Mouse (Mus musculus) stomach, embryonic 15.5 days (tissue): ENCODE measurements at regions not wholly inside any gene's neighbourhood (a gene's known extent, or its start where the extent isn't known, plus 50 kb on each side); places are given as distances from the start of the nearest gene placed in this dataset.

Experiments
- ATAC-seq: fragments of 200-750 bp; cut with Nextera tagmentation; 2 replicates; pipeline ENCODE4 v1.8.0; 2017; ENCODE audit warnings: low read depth, moderate number of reproducible peaks, moderate TSS enrichment; ENCODE audit not compliant: insufficient read depth, low FRiP score
- H3K27ac ChIP-seq: fragments of 300-500 bp; sonication (generic); 2 replicates; pipeline ENCODE4 v1.5.1; 2015; ENCODE audit warnings: mild to moderate bottlenecking, inconsistent platforms
- H3K27me3 ChIP-seq: fragments of 300-500 bp; sonication (generic); replicated peaks from 2 replicates; pipeline ENCODE4 v1.6.1; 2015; ENCODE audit warnings: inconsistent platforms
- H3K36me3 ChIP-seq: fragments of 300-500 bp; sonication (generic); 2 replicates; pipeline ENCODE4 v1.6.1; 2015; ENCODE audit warnings: inconsistent platforms
- H3K4me1 ChIP-seq: fragments of 300-500 bp; sonication (generic); 2 replicates; pipeline ENCODE4 v1.6.1; 2015; ENCODE audit warnings: inconsistent platforms
- H3K4me2 ChIP-seq: fragments of 300-500 bp; sonication (generic); 2 replicates; pipeline ENCODE4 v1.6.1; 2015; ENCODE audit warnings: mild to moderate bottlenecking, inconsistent platforms
- H3K4me3 ChIP-seq: fragments of 300-500 bp; sonication (generic); replicated peaks from 2 replicates; pipeline ENCODE4 v1.5.1; 2015; ENCODE audit warnings: inconsistent platforms
- H3K9ac ChIP-seq: fragments of 300-500 bp; sonication (generic); 2 replicates; pipeline ENCODE4 v1.6.1; 2015; ENCODE audit warnings: inconsistent platforms
- H3K9me3 ChIP-seq: fragments of 300-500 bp; sonication (generic); 2 replicates; pipeline ENCODE4 v1.6.1; 2016; ENCODE audit warnings: inconsistent platforms
- WGBS: fragments of 180-500 bp; shearing (Covaris S2); methylation state at CpG from one replicate; pipeline ENCODE4 v1.1.7; 2015; 5-methylcytosine and 5-hydroxymethylcytosine counted together

GRCm38 (mm10) chr2:80855214-80855613 lies 238.2 kb downstream of the Nup35 start:
- no peaks in the 10 kb centered on the region for H3K36me3 ChIP-seq
- 52% methylated on average over 4 of the region's 4 CpGs for WGBS
- H3K9ac ChIP-seq = no peak overlapping the region
- no peaks in the 10 kb centered on the region for H3K27me3 ChIP-seq
- H3K4me1 ChIP-seq = no peaks in the 10 kb centered on the region
- no peaks in the 10 kb centered on the region for H3K9me3 ChIP-seq
- 0 out of 2 replicates have a peak, but pooled peaks have one; percentile 27 for ATAC-seq
- H3K4me2 ChIP-seq = no peak overlapping the region
- H3K27ac ChIP-seq = no peak overlapping the region
- no peak overlapping the region for H3K4me3 ChIP-seq

GRCm38 (mm10) chr2:80870046-80870445 lies 253.0 kb downstream of the Nup35 start:
- WGBS = 67% methylated on average over 8 of the region's 9 CpGs
- Histone ChIP-seq H3K4me1 (no peaks in the 10 kb centered on the region), H3K27me3 (no peaks in the 10 kb centered on the region), H3K4me3 (no peak overlapping the region), H3K9me3 (no peaks in the 10 kb centered on the region), H3K9ac (no peak overlapping the region), H3K36me3 (no peaks in the 10 kb centered on the region), H3K27ac (no peak overlapping the region), H3K4me2 (no peak overlapping the region)
- ATAC-seq = no peak

GRCm38 (mm10) chr2:80870458-80870857 lies 253.4 kb downstream of the Nup35 start:
- H3K4me2 ChIP-seq = no peak overlapping the region
- no peak overlapping the region for H3K9ac ChIP-seq

GRCm38 (mm10) chr2:80871356-80871755 lies 254.3 kb downstream of the Nup35 start:
- 88% methylated on average over 6 of the region's 6 CpGs for WGBS
- no peaks in the 10 kb centered on the region for H3K4me1 ChIP-seq
- no peaks in the 10 kb centered on the region for H3K9me3 ChIP-seq
- no peak overlapping the region for H3K4me2 ChIP-seq
- H3K27ac ChIP-seq = no peak overlapping the region
- H3K4me3 ChIP-seq = no peak overlapping the region
- ATAC-seq = no peak
- no peaks in the 10 kb centered on the region for H3K36me3 ChIP-seq
- no peaks in the 10 kb centered on the region for H3K27me3 ChIP-seq
- H3K9ac ChIP-seq = no peak overlapping the region

More at GRCm38 (mm10) chr2:80870458-80870857, 253.4 kb downstream of the Nup35 start:
- ATAC-seq = no peak
- Histone ChIP-seq H3K27me3 (no peaks in the 10 kb centered on the region), H3K27ac (no peak overlapping the region), H3K4me3 (no peak overlapping the region), H3K9me3 (no peaks in the 10 kb centered on the region), H3K4me1 (no peaks in the 10 kb centered on the region), H3K36me3 (no peaks in the 10 kb centered on the region)
- 86% methylated on average over 6 of the region's 6 CpGs for WGBS

- no peaks in the 10 kb centered on the region for H3K9me3 ChIP-seq
- H3K4me3 ChIP-seq = no peak overlapping the region
- WGBS = 79% methylated on average over 2 of the region's 2 CpGs
- no peaks in the 10 kb centered on the region for H3K4me1 ChIP-seq
- no peak overlapping the region for H3K9ac ChIP-seq
- no peak overlapping the region for H3K27ac ChIP-seq
- no peak for ATAC-seq
- no peaks in the 10 kb centered on the region for H3K27me3 ChIP-seq
- no peak overlapping the region for H3K4me2 ChIP-seq
- no peaks in the 10 kb centered on the region for H3K36me3 ChIP-seq
Measured at GRCm38 (mm10) chr2:80878437-80878836, 261.4 kb downstream of the Nup35 start.

GRCm38 (mm10) chr2:80884231-80884630 lies 267.2 kb downstream of the Nup35 start:
- Histone ChIP-seq H3K4me3 (no peak overlapping the region), H3K4me1 (no peaks in the 10 kb centered on the region), H3K9ac (no peak overlapping the region), H3K27me3 (no peaks in the 10 kb centered on the region), H3K27ac (no peak overlapping the region), H3K9me3 (no peaks in the 10 kb centered on the region), H3K4me2 (no peak overlapping the region), H3K36me3 (no peaks in the 10 kb centered on the region)
- WGBS = 84% methylated on average over 5 of the region's 5 CpGs
- no peak for ATAC-seq

- H3K27me3 ChIP-seq = no peaks in the 10 kb centered on the region
- no peak overlapping the region for H3K27ac ChIP-seq
- no peak overlapping the region for H3K4me3 ChIP-seq
- H3K4me2 ChIP-seq = no peak overlapping the region
- no peaks in the 10 kb centered on the region for H3K4me1 ChIP-seq
- ATAC-seq = no peak
- H3K9me3 ChIP-seq = no peaks in the 10 kb centered on the region
- no peaks in the 10 kb centered on the region for H3K36me3 ChIP-seq
- H3K9ac ChIP-seq = no peak overlapping the region
- WGBS = 71% methylated on average over 3 of the region's 3 CpGs
Measured at GRCm38 (mm10) chr2:80902050-80902449, 285.0 kb downstream of the Nup35 start.

GRCm38 (mm10) chr2:80913478-80913877 lies 296.4 kb downstream of the Nup35 start:
- Histone ChIP-seq H3K4me2 (no peak overlapping the region), H3K9ac (no peak overlapping the region), H3K9me3 (no peaks in the 10 kb centered on the region), H3K27ac (no peak overlapping the region), H3K4me1 (no peaks in the 10 kb centered on the region), H3K4me3 (no peak overlapping the region), H3K36me3 (no peaks in the 10 kb centered on the region), H3K27me3 (no peaks in the 10 kb centered on the region)
- no peak for ATAC-seq
- WGBS = 84% methylated on average over 2 of the region's 2 CpGs

GRCm38 (mm10) chr2:80945521-80945920 lies 328.5 kb downstream of the Nup35 start:
- H3K9ac ChIP-seq = no peak overlapping the region
- H3K4me2 ChIP-seq = no peak overlapping the region
- no peaks in the 10 kb centered on the region for H3K9me3 ChIP-seq
- H3K27ac ChIP-seq = no peak overlapping the region
- H3K36me3 ChIP-seq = no peaks in the 10 kb centered on the region
- H3K4me3 ChIP-seq = no peak overlapping the region
- WGBS = 75% methylated on average over 3 of the region's 3 CpGs
- no peak for ATAC-seq
- H3K27me3 ChIP-seq = no peaks in the 10 kb centered on the region
- no peaks in the 10 kb centered on the region for H3K4me1 ChIP-seq

- Histone ChIP-seq H3K9ac (no peak overlapping the region), H3K27ac (no peak overlapping the region), H3K4me2 (no peak overlapping the region), H3K4me3 (no peak overlapping the region), H3K9me3 (no peaks in the 10 kb centered on the region), H3K36me3 (no peaks in the 10 kb centered on the region), H3K27me3 (no peaks in the 10 kb centered on the region), H3K4me1 (no peaks in the 10 kb centered on the region)
- no peak for ATAC-seq
- 88% methylated on average over 5 of the region's 5 CpGs for WGBS
Measured at GRCm38 (mm10) chr2:80966766-80967165, 349.7 kb downstream of the Nup35 start.

GRCm38 (mm10) chr2:80967260-80967659 lies 350.2 kb downstream of the Nup35 start:
- H3K36me3 ChIP-seq = no peaks in the 10 kb centered on the region
- H3K9ac ChIP-seq = no peak overlapping the region
- 81% methylated on average over 11 of the region's 11 CpGs for WGBS
- H3K4me1 ChIP-seq = no peaks in the 10 kb centered on the region
- ATAC-seq = no peak
- H3K9me3 ChIP-seq = no peaks in the 10 kb centered on the region
- no peak overlapping the region for H3K4me2 ChIP-seq
- H3K4me3 ChIP-seq = no peak overlapping the region
- no peaks in the 10 kb centered on the region for H3K27me3 ChIP-seq
- no peak overlapping the region for H3K27ac ChIP-seq

GRCm38 (mm10) chr2:80969354-80969753 lies 352.3 kb downstream of the Nup35 start:
- no peaks in the 10 kb centered on the region for H3K9me3 ChIP-seq
- H3K4me2 ChIP-seq = no peak overlapping the region
- H3K4me3 ChIP-seq = no peak overlapping the region
- H3K27me3 ChIP-seq = no peaks in the 10 kb centered on the region
- H3K36me3 ChIP-seq = no peaks in the 10 kb centered on the region
- H3K9ac ChIP-seq = no peak overlapping the region
- H3K4me1 ChIP-seq = no peaks in the 10 kb centered on the region
- H3K27ac ChIP-seq = no peak overlapping the region
- WGBS = 38% methylated on average over 5 of the region's 5 CpGs
- ATAC-seq = peak; percentile 70

GRCm38 (mm10) chr2:80973217-80973616 lies 356.2 kb downstream of the Nup35 start:
- Histone ChIP-seq H3K27ac (no peak overlapping the region), H3K4me2 (no peak overlapping the region), H3K4me1 (no peaks in the 10 kb centered on the region), H3K4me3 (no peak overlapping the region), H3K36me3 (no peaks in the 10 kb centered on the region), H3K27me3 (no peaks in the 10 kb centered on the region), H3K9me3 (no peaks in the 10 kb centered on the region), H3K9ac (no peak overlapping the region)
- 82% methylated on average over 2 of the region's 2 CpGs for WGBS
- no peak for ATAC-seq
